Mouse (Mus musculus) CH12F3 (cell line): ENCODE data around the gene Pim3.

Experiments
- in situ Hi-C: fragments of 300-500 bp; cut with MboI; formaldehyde crosslinking; loops from 2 replicates; pipeline ENCODE4 v1.14.3; 2020; ENCODE audit warnings: low sequenced_read_pairs

Gene Pim3

DNA sequence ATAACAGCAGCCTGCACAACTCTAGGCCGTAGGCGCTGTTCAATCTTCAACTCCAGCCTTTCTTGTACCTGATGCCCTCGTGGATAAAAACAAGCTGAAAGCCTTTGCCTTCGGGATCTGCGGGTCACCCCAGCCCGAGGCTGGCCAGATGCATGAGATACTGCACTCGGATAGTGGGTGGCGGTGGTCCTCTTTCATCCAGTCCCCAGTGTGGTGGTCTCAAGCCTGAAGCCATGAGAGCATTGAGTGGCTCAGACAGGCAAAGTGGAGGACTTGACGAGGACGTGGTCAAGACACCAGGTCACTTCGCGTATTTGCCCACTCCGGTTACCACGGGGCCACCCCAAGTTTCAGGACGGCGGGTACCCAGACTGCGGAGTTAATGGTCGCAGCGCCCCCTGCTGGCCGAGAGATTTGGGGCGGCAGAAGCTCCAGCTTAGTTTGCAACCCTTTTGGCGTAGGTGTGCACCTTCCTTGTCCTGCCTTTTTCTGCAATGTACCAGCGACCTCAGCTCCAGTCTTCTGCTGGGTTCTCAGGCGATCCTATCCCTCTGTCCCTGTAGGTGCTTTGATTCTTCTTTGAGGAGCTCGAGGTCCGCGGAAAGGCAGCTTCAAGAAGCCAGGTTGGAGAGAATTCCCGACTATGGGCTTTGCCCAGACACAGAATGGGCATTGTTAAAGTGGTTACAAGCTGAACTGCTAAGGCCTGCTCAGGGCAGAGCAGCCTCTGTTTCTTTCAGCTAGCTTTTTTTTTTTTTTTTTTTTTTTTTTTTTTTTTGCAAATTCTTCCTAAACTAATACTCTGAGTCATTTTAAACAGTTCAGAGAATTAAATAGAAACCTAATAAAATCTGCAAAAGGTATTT, 14.4 kb downstream of the Pim3 start:
- in situ Hi-C loops, result loop anchor here (5.0 kb wide), 1 partner anchor 49 kb away; no protein-coding TSS in a partner anchor

DNA sequence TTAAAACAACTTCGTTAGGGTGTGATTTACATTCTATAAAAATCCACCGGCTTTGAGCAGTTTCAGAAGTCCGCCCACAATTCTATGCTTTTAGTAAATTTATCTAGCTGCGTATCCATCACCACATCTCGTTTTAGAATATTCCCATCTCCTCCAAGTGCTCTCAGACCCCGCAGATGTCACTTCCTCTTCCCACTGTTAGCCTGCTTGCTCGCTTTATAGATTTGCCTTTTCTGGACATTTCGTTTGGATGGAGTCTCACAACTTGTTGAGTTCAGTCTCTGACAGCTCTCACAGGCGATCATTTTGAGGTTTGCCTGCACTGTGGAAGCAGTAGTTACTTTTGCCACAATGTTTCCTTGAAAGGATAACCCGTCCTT, 15.0 kb downstream of the Pim3 start:
- in situ Hi-C loops, result loop anchor here (5.0 kb wide), 1 partner anchor 50 kb away; no protein-coding TSS in a partner anchor

DNA sequence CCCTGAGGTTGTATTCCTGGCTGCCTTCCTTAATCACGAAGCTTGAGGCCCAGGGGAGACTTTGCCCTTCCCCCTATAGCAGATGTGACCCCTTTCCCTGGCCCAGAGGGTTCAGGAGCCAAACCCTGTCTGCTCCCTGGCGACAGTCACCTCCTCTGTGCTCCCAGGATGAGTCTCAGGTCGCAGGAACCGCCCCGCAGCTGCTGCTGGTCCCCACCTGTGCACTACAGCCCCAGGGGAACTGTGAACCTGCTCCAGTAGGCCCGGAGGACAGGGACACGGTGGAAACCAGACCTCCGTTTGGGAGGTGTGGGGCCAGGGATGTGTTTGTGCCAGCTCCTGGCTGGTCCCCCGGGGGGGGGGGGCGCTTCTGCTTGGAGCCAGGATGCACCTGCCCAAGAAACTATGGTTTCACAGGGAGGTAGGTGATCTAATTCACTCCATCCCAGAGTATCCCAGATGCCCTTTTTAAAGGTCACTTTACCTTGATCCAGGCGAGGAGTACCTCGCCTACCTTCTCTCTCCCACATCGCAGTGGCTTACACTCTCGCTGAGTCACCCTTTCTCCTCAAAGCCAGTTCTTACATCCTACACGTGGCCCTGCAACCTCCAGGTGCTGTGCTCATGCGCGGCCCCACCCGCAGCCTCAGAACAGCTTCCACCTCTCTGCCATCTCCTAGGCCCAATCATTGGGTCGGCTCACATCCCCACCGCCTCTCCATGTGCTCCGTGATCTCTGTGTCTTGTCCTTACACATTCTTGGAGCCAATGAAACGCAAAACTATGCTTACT, 19.5 kb downstream of the Pim3 start:
- in situ Hi-C loops, result no loop called here

- in situ Hi-C loops, result no loop called here
These were observed 20.9 kb downstream of the Pim3 start for GRCm38 (mm10) chr15:88882851-88883250.

GRCm38 (mm10) chr15:88883342-88883741, 21.4 kb downstream of the Pim3 start:
- in situ Hi-C loops, result no loop called here

DNA sequence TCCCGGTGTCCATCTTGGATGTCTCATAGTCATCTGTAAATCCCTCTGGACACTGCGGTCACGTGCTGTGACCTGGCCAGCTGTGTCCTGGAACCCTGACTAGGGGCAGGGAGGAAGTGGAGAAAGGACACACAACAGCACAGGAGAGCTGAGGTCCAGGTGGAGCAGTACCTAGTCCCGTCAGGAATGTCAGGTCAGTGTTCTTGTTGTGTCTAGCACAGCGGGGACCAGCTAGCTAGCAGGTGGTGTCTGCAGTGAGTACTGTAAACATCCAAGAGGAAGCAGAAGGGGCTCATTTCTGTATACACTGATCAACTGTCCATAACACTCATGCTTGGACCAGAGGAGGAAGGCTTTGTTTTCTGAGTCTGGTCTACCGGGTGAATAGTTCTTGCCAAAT, 23.4 kb downstream of the Pim3 start:
- in situ Hi-C loops, result no loop called here

DNA sequence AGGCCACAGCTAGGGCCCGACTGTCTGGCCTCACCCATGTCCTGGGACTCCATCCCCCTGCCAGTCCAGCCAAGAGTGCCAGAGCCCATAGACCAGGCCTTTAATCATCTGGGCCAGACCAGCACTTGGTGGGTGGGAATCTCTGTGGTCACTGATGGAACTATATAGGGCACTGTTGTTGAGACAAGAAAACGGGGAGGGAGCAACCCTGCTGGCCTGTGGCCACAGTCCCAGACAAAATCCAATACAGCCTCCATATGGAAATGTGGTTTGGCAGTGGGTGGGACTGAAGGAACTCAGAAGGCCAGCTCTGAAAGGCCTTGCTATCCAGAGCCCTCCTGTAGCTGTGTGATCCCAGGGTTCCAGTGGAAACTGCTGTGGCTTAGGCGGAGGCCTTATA, 27.0 kb downstream of the Pim3 start:
- in situ Hi-C loops, result no loop called here

- in situ Hi-C loops, result no loop called here
These were observed 28.0 kb downstream of the Pim3 start for GRCm38 (mm10) chr15:88889994-88890393.

DNA sequence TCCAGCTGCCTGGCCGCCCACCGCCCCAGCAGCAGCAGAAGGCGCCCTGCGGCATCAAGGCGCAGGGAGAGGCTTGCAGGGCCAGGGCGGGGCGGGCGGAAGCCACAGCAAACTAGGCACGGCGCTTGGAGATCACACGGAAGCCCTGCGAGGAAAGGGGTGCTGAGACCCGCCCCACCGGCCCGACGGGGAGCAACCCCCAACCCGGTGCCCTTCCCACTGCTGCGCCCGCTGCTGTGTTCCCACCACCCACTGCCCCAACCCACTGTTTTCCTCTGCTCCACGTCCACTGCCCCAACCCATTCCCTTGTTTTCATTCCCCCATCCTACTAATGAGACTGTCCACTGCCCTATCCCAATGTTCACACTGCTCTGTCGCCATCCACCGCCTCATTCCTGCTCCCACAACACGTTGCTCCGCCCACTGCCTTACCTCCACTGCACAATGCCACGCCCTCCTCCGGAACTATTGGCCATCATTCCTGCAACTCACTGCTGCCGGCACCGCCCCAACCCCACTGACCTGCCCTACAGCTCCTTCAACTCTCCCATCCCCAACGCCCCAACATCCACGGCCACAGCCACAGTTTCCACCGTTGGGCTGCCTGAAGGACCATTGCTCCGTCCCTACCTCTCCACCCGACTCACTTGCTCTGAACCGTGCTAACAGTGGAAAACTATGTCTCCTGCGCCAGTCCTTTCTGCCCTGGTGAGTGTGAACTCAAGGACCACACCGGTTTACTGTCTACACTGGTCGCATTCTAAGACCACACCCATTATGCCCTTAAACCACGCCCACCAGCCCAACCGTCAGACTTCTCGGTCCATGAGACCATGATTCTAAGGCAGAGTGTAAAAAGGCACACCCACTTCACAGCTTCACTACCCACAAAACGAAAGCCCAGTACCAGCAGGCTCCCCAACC, 29.0 kb downstream of the Pim3 start:
- in situ Hi-C loops, result no loop called here

DNA sequence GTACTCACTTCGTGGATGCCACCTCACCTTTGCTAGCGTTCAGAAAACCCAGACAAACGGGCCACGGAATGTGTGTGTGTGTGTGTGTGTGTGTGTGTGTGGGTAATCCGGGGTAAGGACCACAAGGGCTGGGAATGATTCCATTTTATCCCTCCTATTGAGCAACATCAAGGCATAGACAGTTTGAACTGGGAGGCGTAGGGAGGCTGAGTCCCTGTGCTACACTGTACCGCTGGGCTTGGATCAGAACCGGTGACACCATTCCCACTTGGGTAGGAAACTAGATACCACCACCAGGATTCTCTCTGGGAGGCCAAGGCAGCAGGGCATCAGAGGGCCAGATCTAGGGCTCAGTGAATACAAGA, 29.7 kb downstream of the Pim3 start:
- in situ Hi-C loops, result no loop called here

GRCm38 (mm10) chr15:88892252-88892651, 30.3 kb downstream of the Pim3 start:
- in situ Hi-C loops, result no loop called here

- in situ Hi-C loops, result no loop called here
These were observed 30.9 kb downstream of the Pim3 start for GRCm38 (mm10) chr15:88892876-88893275.

DNA sequence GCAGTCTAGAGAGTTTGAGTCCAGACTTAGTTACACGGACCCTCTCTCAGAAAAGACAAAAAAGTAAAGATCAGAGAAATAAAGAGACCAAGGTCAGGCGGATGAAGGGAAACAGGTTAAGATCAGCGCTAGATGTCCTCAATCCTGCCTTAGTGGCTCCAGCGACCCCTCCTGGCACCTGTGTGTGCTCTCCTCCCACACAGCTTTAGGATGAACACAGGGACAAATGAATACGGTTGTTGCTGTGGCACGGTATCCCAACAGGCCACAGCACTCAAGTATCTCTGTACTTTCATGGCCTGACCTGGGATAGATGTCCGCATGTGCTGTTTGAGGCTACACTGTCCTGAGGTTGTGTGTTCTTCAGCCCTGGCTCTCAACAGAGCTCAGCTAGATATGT, 33.1 kb downstream of the Pim3 start:
- in situ Hi-C loops, result no loop called here

GRCm38 (mm10) chr15:88895891-88896290, 33.9 kb downstream of the Pim3 start:
- in situ Hi-C loops, result no loop called here

GRCm38 (mm10) chr15:88896341-88896980, 34.5 kb downstream of the Pim3 start:
- in situ Hi-C loops, result no loop called here

DNA sequence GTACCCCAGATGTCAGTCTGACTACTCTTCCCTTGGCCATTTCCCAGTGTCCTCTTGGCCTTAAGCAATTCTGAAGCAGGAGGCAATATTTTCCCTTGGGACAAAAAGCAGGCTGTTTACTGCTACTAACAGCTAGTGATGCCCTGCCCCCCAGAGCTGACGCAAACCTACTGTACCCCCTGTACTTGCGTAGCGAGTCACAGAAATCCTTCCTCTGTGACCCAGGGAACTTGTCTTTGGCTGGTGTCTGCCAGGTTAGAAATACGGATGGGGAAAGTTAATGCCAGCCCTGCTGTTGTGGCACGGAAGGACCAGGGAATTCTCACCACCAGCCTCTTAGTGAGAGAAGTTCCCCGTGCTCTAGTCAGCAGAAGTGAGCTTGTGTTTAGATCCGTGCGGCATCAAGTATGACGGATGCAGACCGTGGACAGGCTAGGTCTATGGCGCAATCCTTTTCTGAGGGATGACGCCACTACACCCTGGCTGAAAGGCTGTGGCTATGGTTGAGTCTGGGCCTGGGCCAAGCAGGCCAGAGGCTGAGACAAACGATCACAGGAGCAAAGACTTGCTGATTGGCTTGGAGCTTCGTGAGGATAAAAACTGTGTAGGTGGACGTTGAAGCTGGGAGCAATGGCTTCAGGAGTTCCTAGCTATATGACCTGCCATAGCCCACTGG, 40.4 kb downstream of the Pim3 start:
- in situ Hi-C loops, result no loop called here

- in situ Hi-C loops, result no loop called here
These were observed 41.1 kb downstream of the Pim3 start for GRCm38 (mm10) chr15:88903086-88903485.

GRCm38 (mm10) chr15:88904056-88904811, 42.2 kb downstream of the Pim3 start:
- in situ Hi-C loops, result no loop called here

GRCm38 (mm10) chr15:88906347-88906746, 44.4 kb downstream of the Pim3 start:
- in situ Hi-C loops, result no loop called here
